Mouse (Mus musculus) heart, embryonic 16.5 days (tissue): ENCODE measurements at regions not wholly inside any gene's neighbourhood (a gene's known extent, or its start where the extent isn't known, plus 50 kb on each side); places are given as distances from the start of the nearest gene placed in this dataset.

Source experiments
- ATAC-seq: fragments of 200-750 bp; cut with Nextera tagmentation; replicated peaks from 2 replicates; pipeline ENCODE4 v1.8.0; 2017; ENCODE audit warnings: moderate number of reproducible peaks; ENCODE audit not compliant: insufficient read depth, low FRiP score; ENCODE audit errors: extremely low read depth
- H3K27ac ChIP-seq: fragments of 300-500 bp; sonication (generic); 2 replicates; pipeline ENCODE4 v1.5.1; 2014; ENCODE audit warnings: mild to moderate bottlenecking, low read length, control low read depth, moderate library complexity
- H3K27me3 ChIP-seq: fragments of 300-500 bp; sonication (generic); 2 replicates; pipeline ENCODE4 v1.6.1; 2014; ENCODE audit warnings: low read length, mixed read lengths; ENCODE audit not compliant: control insufficient read depth, insufficient read depth
- H3K36me3 ChIP-seq: fragments of 300-500 bp; sonication (generic); 2 replicates; pipeline ENCODE4 v1.6.1; 2014; ENCODE audit not compliant: control insufficient read depth, insufficient read depth
- H3K4me1 ChIP-seq: fragments of 300-500 bp; sonication (generic); 2 replicates; pipeline ENCODE4 v1.6.1; 2014; ENCODE audit warnings: low read length, mixed read lengths; ENCODE audit not compliant: control insufficient read depth, insufficient read depth
- H3K4me2 ChIP-seq: fragments of 300-500 bp; sonication (generic); 2 replicates; pipeline ENCODE4 v1.6.1; 2014; ENCODE audit warnings: low read depth, mild to moderate bottlenecking, control low read depth, low read length
- H3K4me3 ChIP-seq: fragments of 300-500 bp; sonication (generic); 2 replicates; pipeline ENCODE4 v1.5.1; 2014; ENCODE audit warnings: mild to moderate bottlenecking, control low read depth, low read length
- H3K9ac ChIP-seq: fragments of 300-500 bp; sonication (generic); 2 replicates; pipeline ENCODE4 v1.6.1; 2014; ENCODE audit warnings: low read length, control low read depth
- H3K9me3 ChIP-seq: fragments of 300-500 bp; sonication (generic); replicated peaks from 2 replicates; pipeline ENCODE4 v1.6.1; 2016; ENCODE audit warnings: low read length; ENCODE audit not compliant: control insufficient read depth
- WGBS: fragments of 180-500 bp; shearing (Covaris S2); extraction: QIAGEN DNeasy Blood & Tissue Kit; methylation state at CpG from one replicate; pipeline ENCODE4 v1.1.7; 2014; 5-methylcytosine and 5-hydroxymethylcytosine counted together

DNA sequence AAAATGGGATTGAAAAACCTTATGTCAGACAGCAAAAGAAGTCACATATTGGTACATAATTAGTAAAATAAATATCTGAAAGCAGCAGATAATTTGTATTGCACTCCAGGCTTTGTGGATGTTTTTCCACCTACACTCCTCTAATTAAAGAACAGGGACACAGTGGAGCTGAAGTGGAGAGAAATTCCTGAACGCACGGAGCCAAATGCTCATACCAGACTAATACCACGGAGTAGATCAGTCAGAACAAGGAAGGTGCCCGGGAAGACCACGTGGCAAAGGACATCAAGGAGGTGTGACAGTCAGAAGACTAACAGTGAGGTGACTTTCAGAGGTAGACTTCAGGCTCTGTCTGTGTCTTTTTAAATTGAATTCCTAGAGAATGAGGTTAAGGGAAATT lies 268.0 kb upstream of the Pik3r1 start:
- Histone ChIP-seq H3K9ac (no peak overlapping the region), H3K4me3 (no peak overlapping the region), H3K27ac (peak overlapping the region; percentile 54), H3K4me2 (peak overlapping the region; percentile 1; the same call in 1 of the 2 replicates), H3K9me3 (no peaks in the 10 kb centered on the region), H3K27me3 (no peaks in the 10 kb centered on the region), H3K36me3 (no peaks in the 10 kb centered on the region), H3K4me1 (peaks cover 9% of the 10 kb centered on the region)
- ATAC-seq = peak; percentile 58; the same call in 1 of the 2 replicates
- 45% methylated on average over 5 of the region's 5 CpGs for WGBS

- Histone ChIP-seq H3K4me1 (peaks cover 9% of the 10 kb centered on the region), H3K4me3 (no peak overlapping the region), H3K27me3 (no peaks in the 10 kb centered on the region), H3K9me3 (no peaks in the 10 kb centered on the region), H3K9ac (no peak overlapping the region), H3K27ac (no peak overlapping the region), H3K36me3 (no peaks in the 10 kb centered on the region), H3K4me2 (peak overlapping the region; percentile 12; the same call in 1 of the 2 replicates)
- WGBS = 65% methylated on average over 7 of the region's 7 CpGs
- no peak for ATAC-seq
Measured at GRCm38 (mm10) chr13:102036819-102037624, 269.0 kb upstream of the Pik3r1 start.

DNA sequence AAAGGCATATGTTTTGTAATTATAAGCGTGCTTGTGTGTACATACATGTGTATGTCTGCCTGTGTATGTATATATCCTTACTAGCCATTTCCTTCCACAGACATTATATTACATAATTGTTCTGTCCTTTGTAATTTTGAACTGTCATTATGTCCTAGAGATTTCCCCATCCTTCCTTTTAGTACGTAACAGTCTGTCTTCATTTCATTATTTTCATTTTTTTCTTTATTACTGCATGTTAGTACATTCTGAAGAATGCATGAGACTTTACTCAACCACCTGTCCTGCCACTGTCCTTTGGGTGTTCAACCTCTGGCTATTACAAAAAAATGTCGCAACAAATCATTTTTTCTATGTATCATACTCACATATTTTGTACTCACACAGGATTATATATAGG lies 292.2 kb upstream of the Pik3r1 start:
- Histone ChIP-seq H3K4me2 (no peak overlapping the region), H3K9ac (no peak overlapping the region), H3K4me1 (no peaks in the 10 kb centered on the region), H3K4me3 (no peak overlapping the region), H3K27me3 (no peaks in the 10 kb centered on the region), H3K9me3 (no peaks in the 10 kb centered on the region), H3K27ac (no peak overlapping the region), H3K36me3 (no peaks in the 10 kb centered on the region)
- ATAC-seq = no peak
- WGBS = 90% methylated on average over 3 of the region's 3 CpGs

GRCm38 (mm10) chr13:102064590-102065273 lies 296.7 kb upstream of the Pik3r1 start:
- Histone ChIP-seq H3K4me3 (no peak overlapping the region), H3K27ac (no peak overlapping the region), H3K27me3 (no peaks in the 10 kb centered on the region), H3K4me1 (no peaks in the 10 kb centered on the region), H3K9ac (no peak overlapping the region), H3K4me2 (no peak overlapping the region), H3K36me3 (no peaks in the 10 kb centered on the region), H3K9me3 (no peaks in the 10 kb centered on the region)
- ATAC-seq = no peak
- WGBS = 46% methylated on average over 7 of the region's 7 CpGs

- H3K27me3 ChIP-seq = no peaks in the 10 kb centered on the region
- no peaks in the 10 kb centered on the region for H3K9me3 ChIP-seq
- no peaks in the 10 kb centered on the region for H3K36me3 ChIP-seq
- H3K4me2 ChIP-seq = no peak overlapping the region
- H3K4me3 ChIP-seq = no peak overlapping the region
- no peak for ATAC-seq
- no peak overlapping the region for H3K9ac ChIP-seq
- H3K27ac ChIP-seq = no peak overlapping the region
- WGBS = 77% methylated on average over 5 of the region's 5 CpGs
- H3K4me1 ChIP-seq = no peaks in the 10 kb centered on the region
Measured at GRCm38 (mm10) chr13:102065274-102065640, 297.2 kb upstream of the Pik3r1 start.

GRCm38 (mm10) chr13:102065796-102066195 lies 297.8 kb upstream of the Pik3r1 start:
- no peaks in the 10 kb centered on the region for H3K4me1 ChIP-seq
- H3K4me3 ChIP-seq = no peak overlapping the region
- H3K36me3 ChIP-seq = no peaks in the 10 kb centered on the region
- H3K9me3 ChIP-seq = no peaks in the 10 kb centered on the region
- ATAC-seq = no peak
- H3K4me2 ChIP-seq = no peak overlapping the region
- no peak overlapping the region for H3K9ac ChIP-seq
- WGBS = 67% methylated on average over 5 of the region's 5 CpGs
- no peak overlapping the region for H3K27ac ChIP-seq
- no peaks in the 10 kb centered on the region for H3K27me3 ChIP-seq

GRCm38 (mm10) chr13:102070740-102071139 lies 302.7 kb upstream of the Pik3r1 start:
- Histone ChIP-seq H3K27ac (no peak overlapping the region), H3K9me3 (no peaks in the 10 kb centered on the region), H3K27me3 (no peaks in the 10 kb centered on the region), H3K9ac (no peak overlapping the region), H3K4me3 (no peak overlapping the region), H3K4me1 (no peaks in the 10 kb centered on the region), H3K4me2 (no peak overlapping the region), H3K36me3 (no peaks in the 10 kb centered on the region)
- 59% methylated on average over 3 of the region's 3 CpGs for WGBS
- peak; percentile 49; the same call in 1 of the 2 replicates for ATAC-seq

- H3K27ac ChIP-seq = no peak overlapping the region
- H3K9ac ChIP-seq = no peak overlapping the region
Measured at GRCm38 (mm10) chr13:102072366-102072765, 304.3 kb upstream of the Pik3r1 start.

DNA sequence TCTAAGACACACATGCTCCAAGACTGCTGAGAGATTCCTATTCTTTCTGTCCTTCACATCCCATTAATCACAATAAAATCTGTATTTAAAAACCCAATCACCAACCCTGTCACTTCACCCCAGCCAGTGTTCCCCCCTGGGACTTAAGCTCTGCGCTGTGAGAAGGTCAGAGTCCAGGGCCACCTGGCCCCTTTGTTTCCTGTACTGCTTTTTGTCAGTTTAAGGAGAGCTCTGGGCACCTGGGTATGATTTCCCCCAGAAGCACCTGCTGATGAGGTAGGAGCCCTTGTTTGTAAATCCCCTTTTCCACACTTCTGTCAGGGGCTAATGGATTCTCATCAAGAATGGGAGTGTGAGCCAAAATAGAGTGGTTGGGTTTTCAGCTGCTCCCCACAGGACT lies 319.7 kb upstream of the Pik3r1 start:
- Histone ChIP-seq H3K9me3 (no peaks in the 10 kb centered on the region), H3K27me3 (no peaks in the 10 kb centered on the region), H3K9ac (no peak overlapping the region), H3K4me1 (0 out of 2 replicates have a peak, but pooled peaks cover 4% of the 10 kb centered on the region), H3K4me3 (no peak overlapping the region), H3K4me2 (no peak overlapping the region), H3K36me3 (no peaks in the 10 kb centered on the region), H3K27ac (no peak overlapping the region)
- WGBS = 80% methylated on average over 1 of the region's 1 CpGs
- ATAC-seq = no peak

More at GRCm38 (mm10) chr13:102072366-102072765, 304.3 kb upstream of the Pik3r1 start:
- ATAC-seq = no peak
- H3K9me3 ChIP-seq = no peaks in the 10 kb centered on the region
- no peak overlapping the region for H3K4me2 ChIP-seq
- H3K36me3 ChIP-seq = no peaks in the 10 kb centered on the region
- no peaks in the 10 kb centered on the region for H3K27me3 ChIP-seq
- H3K4me3 ChIP-seq = no peak overlapping the region
- no peaks in the 10 kb centered on the region for H3K4me1 ChIP-seq
- WGBS = 73% methylated on average over 4 of the region's 4 CpGs
